In the genomic region with DNA sequence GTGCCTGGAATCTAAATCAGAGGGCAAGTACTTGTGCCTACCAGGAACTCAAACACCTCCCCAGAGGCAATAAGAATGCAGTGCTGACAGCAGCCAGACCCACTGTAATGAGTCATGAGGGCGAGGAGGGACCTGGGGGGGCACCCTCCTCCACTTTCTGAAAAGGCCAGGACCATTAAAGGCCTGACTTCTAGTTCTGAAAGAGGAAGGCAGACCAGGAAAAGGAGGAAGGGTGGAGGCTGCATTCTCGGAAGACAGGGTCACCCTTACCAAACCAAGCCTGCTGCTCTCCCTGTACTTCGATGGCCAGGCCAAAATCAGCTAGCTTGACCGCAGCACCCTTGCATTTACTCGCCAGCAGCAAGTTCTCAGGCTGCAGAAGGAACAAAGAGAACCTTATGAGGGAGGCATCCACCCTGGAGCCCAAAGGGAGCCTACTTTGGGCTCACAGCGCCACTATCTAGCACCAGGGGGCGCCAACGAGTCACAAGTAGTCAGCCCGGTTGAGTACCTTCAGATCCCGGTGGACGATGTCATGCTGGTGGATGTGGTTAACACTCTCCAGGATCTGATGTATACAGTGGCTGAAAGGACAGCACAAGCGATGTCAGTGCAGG, we compare ENCODE assay signal across 8 mouse cellular contexts. TPM values are rescaled to one million over a fixed set of nuclear protein-coding genes. Genes with fewer than 3 reads are reported as not detected.
A peak's percentile ranks its signal among the peaks of the same experiment; 100 is the strongest.
DNase-seq lines count a peak whose midpoint lies in the region; ATAC-seq and TF ChIP-seq lines count a peak whose summit lies in the region.

No protein-coding gene starts in this region.

- TF ChIP-seq CTCF in cortical plate, adult 2 months (IDR thresholded peaks at IDR 0.05; ENCODE audit: extremely low read depth, insufficient read depth, low read length) = peak; percentile 95

- peak; percentile 86 for DNase-seq in gastrocnemius, postnatal 14 days
- peak; percentile 77 to 89 for DNase-seq in left cerebral cortex, postnatal 10 days (ENCODE audit: extremely low spot score in 1 of 2, low spot score in 2 of 2)
- DNase-seq in right cerebral cortex, postnatal 10 days (ENCODE audit: low spot score in 2 of 2) = peak; percentile 87 to 91
- DNase-seq in urinary bladder, postnatal 25 days (ENCODE audit: low spot score) = peak; percentile 94

- H3K4me1 ChIP-seq in cortical plate, adult 2 months (ENCODE audit: control insufficient read depth, insufficient read depth, low read length) = peaks cover 7% of the 10 kb centered on the region; the same call in 1 of the 2 replicates

- no peak overlapping the region for H3K4me3 ChIP-seq in cortical plate, adult 2 months (ENCODE audit: insufficient read depth, low read length)

- no peak overlapping the region for H3K27ac ChIP-seq in cortical plate, adult 2 months (ENCODE audit: insufficient read depth, low read length)

- intact Hi-C loops in gastrocnemius, postnatal 14 days (cut with DNase I; ENCODE audit: low total_unique reads) = loop anchor here (2.0 kb wide), 1 partner anchor 33 kb away; no protein-coding TSS in a partner anchor
- intact Hi-C loops in left cerebral cortex, postnatal 10 days (cut with DNase I) = loop anchor here (2.0 kb wide), 1 partner anchor 27 kb away; no protein-coding TSS in a partner anchor

- peak; percentile 92 for ATAC-seq in activated CD4-positive, CD25-positive, alpha-beta regulatory T cell, adult 4 months
- ATAC-seq in inflammation-experienced regulatory T-cells, adult 6 months = peak; percentile 95
- peak; percentile 99 for ATAC-seq in megakaryocyte progenitor cell, adult 5-6 weeks (replicated peaks; ENCODE audit: poor library complexity)

- no peak for TF ChIP-seq POLR2A in cortical plate, adult 2 months (IDR thresholded peaks at IDR 0.05; ENCODE audit: extremely low read depth, insufficient read depth, low read length)

RNA-seq across cellular contexts. Expression of gene Camk2g, which starts 28.1 kb away (rescaled TPM):
- polyA plus RNA-seq in activated CD4-positive, CD25-positive, alpha-beta regulatory T cell, adult 4 months (2017; shearing (Covaris generic)) = 10 to 100 TPM; 21.9 to 29.4 TPM
- polyA plus RNA-seq in cortical plate, adult 2 months (2012; rRNA removed) = 287 and 303 TPM in 2 replicates
- 100 to 1,000 TPM; 114 to 117 TPM for total RNA-seq in gastrocnemius, postnatal 14 days (2021)
- polyA plus RNA-seq in inflammation-experienced regulatory T-cells, adult 6 months (2017; shearing (Covaris generic)) = 10 to 100 TPM; 30.7 to 50.9 (median 31.6) TPM
- total RNA-seq in left cerebral cortex, postnatal 10 days (2021) = 100 to 1,000 TPM; 255 to 269 TPM
- total RNA-seq in megakaryocyte progenitor cell, adult 5-6 weeks (2015) = 22.9 and 29.1 TPM in 2 replicates
- 47.5 and 52.5 TPM in 2 replicates for total RNA-seq in megakaryocyte progenitor cell, adult 5-6 weeks (2017)

RNA-seq across cellular contexts. Expression of gene Ndst2, which starts 31.4 kb away (rescaled TPM):
- 10 to 100 TPM in 1 of 2 experiments, 1 to 10 TPM in 1; 9.0 to 12.0 TPM for polyA plus RNA-seq in activated CD4-positive, CD25-positive, alpha-beta regulatory T cell, adult 4 months (2017; shearing (Covaris generic))
- 22.9 and 26.7 TPM in 2 replicates for polyA plus RNA-seq in cortical plate, adult 2 months (2012; rRNA removed)
- 1 to 10 TPM; 7.8 to 8.7 TPM for total RNA-seq in gastrocnemius, postnatal 14 days (2021)
- polyA plus RNA-seq in inflammation-experienced regulatory T-cells, adult 6 months (2017; shearing (Covaris generic)) = 10 to 100 TPM in 2 of 3 experiments, 1 to 10 TPM in 1; 7.4 to 14.6 (median 12.3) TPM
- 10 to 100 TPM; 17.3 to 21.8 TPM for total RNA-seq in left cerebral cortex, postnatal 10 days (2021)
- 21.2 and 30.7 TPM in 2 replicates for total RNA-seq in megakaryocyte progenitor cell, adult 5-6 weeks (2015)
- 6.6 and 8.5 TPM in 2 replicates for total RNA-seq in megakaryocyte progenitor cell, adult 5-6 weeks (2017)

RNA-seq across cellular contexts. Expression of gene Zswim8, which starts 58.4 kb away (rescaled TPM):
- 10 to 100 TPM; 19.2 to 24.8 TPM for polyA plus RNA-seq in activated CD4-positive, CD25-positive, alpha-beta regulatory T cell, adult 4 months (2017; shearing (Covaris generic))
- polyA plus RNA-seq in cortical plate, adult 2 months (2012; rRNA removed) = 174 and 185 TPM in 2 replicates
- total RNA-seq in gastrocnemius, postnatal 14 days (2021) = 10 to 100 TPM; 31.7 to 38.8 TPM
- 10 to 100 TPM; 16.0 to 25.9 (median 24.3) TPM for polyA plus RNA-seq in inflammation-experienced regulatory T-cells, adult 6 months (2017; shearing (Covaris generic))
- 100 to 1,000 TPM; 134 to 138 TPM for total RNA-seq in left cerebral cortex, postnatal 10 days (2021)
- 19.5 and 23.4 TPM in 2 replicates for total RNA-seq in megakaryocyte progenitor cell, adult 5-6 weeks (2015)
- 19.1 and 23.5 TPM in 2 replicates for total RNA-seq in megakaryocyte progenitor cell, adult 5-6 weeks (2017)
